Mouse (Mus musculus): ENCODE results near the gene Rbsn. TPM values are rescaled to one million over a fixed set of nuclear protein-coding genes. Genes with fewer than 3 reads are reported as not detected.

Rbsn gene
- total RNA-seq, 2 experiments from 2014 or later, result 13.6 to 14.9 TPM

DNA sequence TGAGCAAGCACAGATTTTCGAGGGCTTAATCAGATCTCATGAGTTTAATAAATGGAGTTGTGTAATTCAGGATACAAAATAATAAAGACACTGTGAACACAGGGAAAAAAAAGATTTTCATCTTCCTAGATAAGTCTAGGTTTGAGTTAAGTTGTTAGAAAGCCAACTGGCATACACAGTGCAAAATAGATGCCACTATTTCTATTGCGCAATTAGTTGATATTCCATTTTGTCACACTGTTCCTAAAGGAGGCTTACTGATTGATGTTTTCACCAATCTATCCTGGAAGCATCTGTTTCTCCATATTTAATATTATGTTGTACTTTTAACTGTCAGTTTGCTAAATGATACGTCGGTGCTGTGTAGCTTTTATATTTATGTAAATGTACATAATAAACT is 68.8 kb downstream of the Rbsn start:
- no peak for TF ChIP-seq CTCF (IDR thresholded peaks at IDR 0.05)
- no peak overlapping the region for H3K27ac ChIP-seq
- DNase-seq, result no peak
- intact Hi-C loops (cut with DNase I), result no loop called here
- no peak overlapping the region for H3K4me3 ChIP-seq

Other genes with a start within 250 kb of the Rbsn start
- gene Fgd5, start 236.0 kb downstream of the Rbsn start, total RNA-seq (2021), result 10 to 100 TPM in 1 of 2 experiments, 1 to 10 TPM in 1; 9.0 to 11.3 TPM
- gene Nr2c2, start 123.5 kb downstream of the Rbsn start, total RNA-seq (2021), result 10 to 100 TPM; 21.1 to 23.0 TPM
- 10 to 100 TPM; 29.2 to 43.7 TPM for gene Mrps25, start 30.9 kb downstream of the Rbsn start, total RNA-seq (2021)
- not detected for gene Trh, start 29.7 kb upstream of the Rbsn start, total RNA-seq (2021)